Comparison of ENCODE assay signal across 18 mouse cellular contexts in the genomic region with DNA sequence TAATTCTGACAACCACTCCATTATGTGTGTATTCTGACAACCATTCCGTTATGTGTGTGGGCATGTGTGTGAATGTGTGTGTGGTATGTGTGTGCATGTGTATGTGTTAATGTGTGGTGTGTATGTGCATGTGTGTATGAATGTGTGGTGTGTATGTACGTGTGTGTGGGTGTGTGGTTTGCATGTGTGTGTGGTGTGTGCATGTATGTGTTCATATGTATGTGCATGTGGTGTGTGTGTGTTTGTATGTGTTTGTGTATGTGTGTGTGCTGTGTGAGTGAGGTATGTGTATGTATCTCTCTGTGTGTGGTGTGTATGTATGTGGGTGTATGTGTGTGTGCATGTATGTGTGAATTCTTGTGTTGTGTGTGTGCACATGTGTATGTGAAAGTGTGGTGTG.
"Had no signal": no experiment of that assay in that cellular context is flagged by ENCODE, and none has a peak within 500 bp of the region (broad histone marks: within the 10 kb centered on the region; RNA-seq: fewer than 3 reads in every experiment).

No protein-coding gene starts in this region.

- H3K4me2 ChIP-seq: limb, embryonic 12.5 days; liver, embryonic 13.5 days; lung, embryonic 15.5 days; neural tube, embryonic 13.5 days had no signal

- H3K36me3 ChIP-seq: limb, embryonic 12.5 days; liver, embryonic 13.5 days; lung, embryonic 15.5 days had no signal

- H3K9ac ChIP-seq: limb, embryonic 12.5 days; liver, embryonic 13.5 days; liver, postnatal 0 days; lung, embryonic 15.5 days; neural tube, embryonic 13.5 days had no signal

- H3K4me3 ChIP-seq: limb, embryonic 12.5 days; liver, embryonic 13.5 days; lung, embryonic 15.5 days; neural tube, embryonic 13.5 days had no signal

- DNase-seq: kidney, adult 2 months; kidney, postnatal 36 days; layer of hippocampus, adult 9-11 months; layer of hippocampus, postnatal 36 days; liver; liver, embryonic 13.5 days; liver, postnatal 0 days; lung, postnatal 14 days; midbrain, embryonic 14.5 days; retina, postnatal 1 day; right cerebral cortex, postnatal 25 days; spleen, adult 18-20 months; thymus, postnatal 36 days had no signal

- H3K27ac ChIP-seq: limb, embryonic 12.5 days; liver, embryonic 13.5 days; lung, embryonic 15.5 days; macrophage; neural tube, embryonic 13.5 days had no signal

- ATAC-seq: intestine, embryonic 16.5 days; liver, postnatal 0 days had no signal

- H3K9me3 ChIP-seq: limb, embryonic 12.5 days; liver, embryonic 13.5 days; lung, embryonic 15.5 days; neural tube, embryonic 13.5 days had no signal

- H3K4me1 ChIP-seq: limb, embryonic 12.5 days; liver, embryonic 13.5 days; lung, embryonic 15.5 days; neural tube, embryonic 13.5 days had no signal

- H3K27me3 ChIP-seq: limb, embryonic 12.5 days; liver, embryonic 13.5 days; lung, embryonic 15.5 days; neural tube, embryonic 13.5 days had no signal
